Mouse (Mus musculus) layer of hippocampus, postnatal 25 days (tissue): Measurements from ENCODE around the gene Tmem184c. TPM values are rescaled to one million over a fixed set of nuclear protein-coding genes. Genes with fewer than 3 reads are reported as not detected.
A peak's percentile ranks its signal among the peaks of the same experiment; 100 is the strongest.

ENCODE experiments used
- DNase-seq, 2 experiments: peaks; one replicate each; pipeline ENCODE4 v3.0.0; 2022; ENCODE audit warnings: mixed read lengths in 2 of 2, low spot score in 1 of 2; ENCODE audit errors: extremely low spot score in 1 of 2
- total RNA-seq, 2 experiments: library from RNA; stranded (reverse); gene quantifications; 2 replicates each; pipeline ENCODE4 v1.2.3; 2021

Tmem184c gene
- total RNA-seq = 10 to 100 TPM; 62.9 to 68.5 TPM

DNA sequence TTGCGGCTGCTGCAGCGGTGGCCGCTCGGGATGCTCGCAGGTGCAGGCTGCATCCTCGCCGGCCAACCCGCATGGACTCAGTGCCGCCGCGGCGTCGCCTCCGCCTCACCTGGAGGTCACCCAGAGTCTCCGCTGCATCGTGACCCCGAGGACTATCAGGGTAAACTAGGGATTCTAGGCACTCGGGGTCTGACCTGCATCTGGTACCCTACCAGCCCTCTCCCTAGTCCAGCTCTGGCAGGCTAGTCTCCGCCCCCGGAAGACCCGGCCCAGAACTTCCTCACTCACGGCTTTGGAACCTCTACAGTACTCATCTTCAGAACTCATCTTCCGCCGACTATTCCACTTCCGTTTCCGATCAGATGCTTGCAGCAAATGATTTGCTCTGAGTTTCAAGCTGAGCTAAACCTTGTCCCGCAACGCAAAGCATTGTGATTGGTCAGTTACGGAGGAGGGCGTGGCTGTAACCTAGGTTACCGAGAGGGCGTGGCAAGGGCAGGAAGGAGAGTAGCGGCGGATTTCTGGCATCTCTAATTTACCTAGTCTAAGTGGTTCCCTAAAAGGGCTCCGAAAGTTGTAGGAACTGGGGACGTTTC lies at the start of gene Tmem184c:
Tmem184c (minus strand) TSS at position 325 of the 596 bp plus-strand sequence.
- peak; percentile 90 to 96 for DNase-seq

DNA sequence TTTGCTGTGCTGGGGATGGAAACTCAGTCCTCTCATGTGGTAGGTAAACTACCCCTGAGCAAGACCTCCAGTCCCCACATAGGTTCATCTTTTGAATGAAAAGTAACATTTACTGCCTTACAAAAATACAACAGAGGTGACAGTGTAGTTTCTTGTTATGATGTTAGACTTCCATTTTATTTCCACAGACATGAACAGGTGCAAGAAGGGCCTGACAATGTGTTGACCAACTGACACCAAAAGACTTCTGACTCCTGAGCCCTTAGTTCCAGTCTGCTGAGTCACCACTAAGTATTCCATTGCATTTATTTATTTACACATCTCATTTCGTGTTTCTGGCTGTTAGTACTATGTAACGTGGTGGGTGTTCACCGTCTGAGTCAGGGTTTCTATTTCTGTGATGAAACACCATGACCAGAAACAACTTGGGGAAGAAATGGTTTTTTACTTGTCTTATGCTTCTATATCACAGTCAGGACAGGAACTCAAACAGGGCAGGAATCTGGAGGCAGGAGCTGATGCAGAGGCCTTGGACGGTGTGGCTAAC lies 49.1 kb upstream of the Tmem184c start:
- no peak for DNase-seq

DNA sequence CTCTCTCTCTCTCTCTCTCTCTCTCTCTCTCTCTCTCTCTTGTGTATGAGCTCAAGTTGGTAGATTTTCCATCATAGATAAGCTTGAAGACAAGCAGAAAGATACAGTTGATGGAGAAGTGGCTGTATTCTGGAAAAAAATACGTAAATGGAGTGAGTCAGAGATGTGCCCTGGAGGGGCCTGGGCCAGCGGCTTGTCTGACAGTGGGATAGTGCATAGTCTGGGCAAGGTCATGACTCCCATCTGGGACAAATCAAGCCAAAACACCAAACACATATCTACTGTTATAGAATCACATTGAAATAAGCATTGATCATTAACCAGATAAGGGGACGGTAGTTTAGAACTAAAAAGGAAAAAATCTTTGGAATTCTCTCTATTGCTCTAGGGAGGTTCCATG lies 47.9 kb upstream of the Tmem184c start:
- DNase-seq = no peak

DNA sequence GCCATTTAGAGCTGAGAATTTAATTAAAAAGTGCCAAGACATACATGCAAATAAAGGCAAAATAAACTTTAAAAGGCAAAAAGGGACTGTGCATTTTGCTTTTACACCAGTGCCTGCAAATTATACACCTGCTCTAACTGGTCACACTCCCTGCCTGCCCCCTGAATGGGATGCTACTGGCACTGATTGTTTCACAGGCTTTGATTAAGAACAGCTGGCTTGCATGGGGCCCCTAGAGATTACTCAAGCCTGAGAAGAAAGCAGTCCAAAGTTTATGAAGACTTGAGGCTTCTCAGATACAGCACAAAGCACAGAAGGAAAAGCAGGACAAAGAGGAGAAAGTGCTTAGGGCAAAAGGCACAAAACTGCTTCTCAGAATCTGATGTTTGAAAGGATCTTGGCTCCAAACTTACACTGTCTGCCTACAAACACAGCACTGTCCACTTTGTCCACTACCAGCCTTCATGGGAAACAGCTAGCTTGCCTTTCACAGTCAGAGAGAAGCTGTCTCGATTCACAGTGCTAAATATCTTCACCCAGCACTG lies 40.2 kb upstream of the Tmem184c start:
- no peak for DNase-seq

DNA sequence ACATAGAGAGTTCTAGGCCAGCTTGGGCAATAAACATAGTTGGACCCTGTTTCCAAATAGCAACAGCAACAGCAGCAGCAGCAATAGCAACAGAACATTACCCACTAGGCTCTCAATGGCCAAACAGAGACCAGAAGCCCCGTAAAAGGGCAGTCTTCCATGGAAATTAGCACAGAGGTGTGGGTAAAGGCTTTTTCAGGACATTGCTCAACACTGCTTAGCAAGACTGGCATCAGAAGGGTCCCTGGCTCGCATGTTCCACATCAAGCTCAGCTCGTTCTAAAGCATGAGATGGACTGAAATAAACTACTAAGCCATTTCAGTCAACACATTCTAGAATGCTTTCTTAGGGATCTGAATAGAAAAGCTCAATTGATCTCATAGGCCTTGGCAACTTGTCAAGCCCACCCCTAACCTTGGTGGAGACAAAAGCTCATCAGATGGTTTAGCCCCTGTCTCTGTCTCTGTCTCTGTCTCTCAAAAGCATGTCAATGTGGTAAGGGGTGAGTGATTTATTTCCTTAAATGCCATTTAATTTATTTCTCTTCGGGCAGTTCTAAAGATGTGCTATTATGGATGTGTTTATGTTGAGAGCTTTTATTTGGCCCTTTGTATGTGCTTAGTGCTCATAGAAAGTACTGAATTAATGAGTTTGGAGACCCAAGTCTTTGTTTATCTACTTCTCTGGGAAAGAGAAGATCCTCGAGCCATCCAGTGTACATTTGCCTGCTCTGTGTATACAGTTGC lies 29.8 kb upstream of the Tmem184c start:
- DNase-seq = no peak

DNA sequence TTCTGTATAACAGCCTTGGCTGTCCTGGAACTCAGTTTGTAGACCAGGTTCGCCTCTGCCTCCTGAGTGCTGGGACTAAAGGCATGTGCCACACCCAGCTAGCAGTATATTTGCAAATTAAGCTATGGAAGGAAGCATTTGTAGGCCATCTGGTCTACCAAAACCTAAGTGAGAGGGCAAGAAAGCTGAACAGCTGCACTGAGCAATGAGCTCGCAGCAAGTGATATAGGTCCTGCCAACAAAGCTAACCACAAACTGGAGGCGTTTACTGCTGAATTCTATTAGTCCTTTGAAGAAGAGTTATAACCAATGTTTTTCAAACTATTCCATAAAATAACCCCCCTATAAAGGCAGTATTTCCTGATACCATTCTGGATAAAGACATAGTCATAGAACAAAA lies 27.1 kb upstream of the Tmem184c start:
- DNase-seq = no peak

DNA sequence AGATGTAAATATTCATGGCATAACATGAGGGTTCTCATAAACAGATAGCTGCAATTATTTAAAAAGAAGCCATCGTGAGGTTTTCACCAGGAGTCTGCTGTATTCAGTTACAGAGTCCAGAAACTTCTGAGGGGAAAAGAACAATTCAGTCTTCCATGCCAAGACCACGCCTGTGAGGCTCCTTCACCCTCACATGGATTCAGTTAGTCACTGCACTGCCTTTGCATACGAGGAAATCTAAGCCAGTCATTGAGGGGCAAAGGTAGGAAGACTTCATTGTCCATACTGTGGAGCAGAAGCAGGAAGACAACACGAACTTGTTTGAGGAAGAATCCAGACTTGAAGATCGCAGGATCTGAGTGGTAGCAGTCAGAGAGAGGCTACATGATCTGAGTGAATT lies 23.5 kb upstream of the Tmem184c start:
- DNase-seq = no peak

DNA sequence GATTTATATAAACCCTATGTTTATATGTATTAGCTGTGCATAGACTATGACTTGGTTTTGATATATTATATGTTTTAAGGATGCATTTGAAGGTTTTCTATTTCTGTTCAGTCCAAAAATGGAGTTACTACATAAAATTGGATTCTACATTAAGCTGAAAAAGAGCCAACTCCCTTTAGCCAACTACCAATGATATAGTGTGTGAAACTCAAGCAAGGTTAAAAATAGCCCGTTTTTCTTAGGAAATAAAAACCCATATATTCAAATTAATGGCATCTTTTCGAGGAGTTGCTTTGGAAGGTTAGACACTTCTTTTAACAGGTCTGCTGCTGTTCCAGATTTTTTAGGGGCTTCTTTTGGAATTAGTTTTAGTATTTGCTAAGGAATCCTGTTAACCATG lies 22.7 kb upstream of the Tmem184c start:
- no peak for DNase-seq

DNA sequence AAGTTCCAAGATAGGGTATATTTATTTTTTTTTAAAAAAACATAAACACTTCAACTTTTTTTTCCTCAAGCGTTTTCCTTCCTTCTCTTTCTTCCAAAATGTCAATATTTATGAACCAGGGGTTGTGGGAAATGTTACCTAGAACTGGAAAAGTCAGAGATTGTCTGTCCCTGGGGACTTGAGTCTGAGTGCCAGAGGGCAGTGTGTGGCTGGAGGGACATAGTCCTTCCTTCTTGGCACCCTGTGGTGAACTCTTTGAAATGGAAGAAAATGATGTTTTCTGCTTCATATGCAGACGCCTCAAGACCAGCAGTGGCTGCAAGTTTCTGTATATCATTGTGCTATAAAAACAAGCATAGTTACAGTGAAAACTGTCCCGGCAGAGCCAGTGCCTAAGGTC lies 20.2 kb upstream of the Tmem184c start:
- DNase-seq = no peak

DNA sequence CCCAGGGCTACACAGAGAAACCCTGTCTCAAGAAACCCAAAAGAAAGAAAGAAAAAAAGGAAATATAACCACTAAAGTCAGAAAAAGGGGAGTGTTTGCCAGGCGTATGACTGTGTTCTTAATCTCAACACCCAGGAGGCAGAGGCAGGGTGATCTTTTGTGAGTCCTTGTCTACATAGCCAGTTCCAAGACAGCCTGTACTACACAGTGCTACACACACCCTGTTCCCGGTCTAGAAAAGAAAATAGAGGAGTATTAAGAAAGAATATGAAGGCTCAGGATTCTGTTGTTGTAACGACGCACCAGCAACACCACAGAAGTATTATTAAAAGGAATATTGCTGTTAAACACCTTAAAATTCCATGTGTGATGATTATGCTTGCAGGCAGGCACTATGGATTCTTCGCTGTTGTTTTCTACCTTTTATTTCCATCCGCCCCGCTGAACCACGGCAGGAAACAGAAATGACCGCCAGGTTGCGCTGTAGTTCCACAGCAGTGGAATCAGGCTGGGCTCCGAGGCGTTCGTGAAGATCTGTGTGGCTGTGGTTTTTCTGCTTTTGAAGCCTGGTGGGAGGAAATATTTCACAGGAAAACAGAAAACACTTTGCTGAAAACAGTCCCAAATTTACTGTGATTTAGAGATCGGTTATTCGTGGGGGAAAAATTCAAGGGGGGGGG lies 19.5 kb upstream of the Tmem184c start:
- peak; percentile 75 to 93 for DNase-seq

DNA sequence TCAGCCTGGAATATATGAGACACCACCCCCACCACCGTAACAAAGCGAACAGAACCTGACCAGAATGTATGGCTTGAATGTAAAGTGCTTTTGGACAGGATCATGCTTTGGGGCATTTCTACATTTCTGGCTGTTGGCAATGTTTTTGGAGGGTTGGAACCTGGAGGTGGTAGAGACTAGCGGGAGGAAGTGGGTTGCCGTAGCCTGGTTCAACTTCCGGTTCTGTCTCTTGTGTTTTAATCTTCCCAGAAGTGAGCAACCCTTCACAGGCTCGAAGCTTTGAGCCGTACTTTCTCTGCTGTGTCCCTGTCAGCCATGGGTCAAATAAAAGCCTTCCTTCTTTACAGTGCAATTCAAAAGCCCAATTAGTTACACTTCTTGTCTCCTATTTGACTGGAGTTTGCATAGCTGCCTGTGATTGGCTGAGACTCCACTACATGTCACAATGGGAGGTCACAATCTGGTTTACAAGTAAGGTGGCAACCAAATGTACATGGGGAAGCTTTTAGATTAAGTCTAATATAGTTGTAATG lies 13.2 kb upstream of the Tmem184c start:
- DNase-seq = no peak

DNA sequence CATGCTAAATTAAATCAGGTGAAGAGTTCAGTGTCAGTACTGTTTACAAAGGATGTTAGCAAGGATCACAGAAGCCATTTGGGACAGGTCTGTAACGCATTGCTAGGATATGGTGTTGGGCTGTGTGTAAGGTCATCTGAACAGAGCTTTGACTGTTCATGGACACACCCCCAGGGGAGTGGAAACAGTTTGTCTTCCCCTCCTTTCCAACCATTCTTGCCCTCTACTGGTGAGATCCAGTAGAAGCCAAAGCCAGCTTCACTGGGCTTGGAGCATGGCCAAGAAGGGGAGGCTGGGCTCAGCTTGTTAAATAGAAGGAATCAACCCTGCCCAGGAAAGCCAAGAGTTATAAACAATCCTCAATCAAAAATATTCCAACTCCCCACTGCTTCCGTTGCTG lies 7.4 kb upstream of the Tmem184c start:
- peak in 1 of 2 experiments; percentile 13 for DNase-seq

DNA sequence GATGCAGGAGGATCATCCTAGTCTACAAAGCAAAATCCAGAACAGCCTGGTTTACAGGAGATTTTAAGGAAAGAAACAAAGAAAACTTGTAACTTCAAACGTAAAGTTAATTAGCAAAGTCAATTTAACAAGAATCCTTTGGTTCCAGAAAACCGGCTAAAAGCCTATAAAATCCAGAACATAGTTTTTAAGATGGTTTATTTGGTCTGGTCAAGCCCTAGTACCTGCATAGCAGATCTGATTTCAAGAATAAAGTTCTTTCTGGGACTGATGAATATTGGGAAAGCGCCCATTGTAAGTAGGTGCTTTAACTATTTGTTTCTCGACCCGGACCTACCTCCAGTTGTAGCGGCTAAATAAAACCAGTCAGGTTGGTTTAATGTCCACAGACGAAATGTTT lies 877 bp downstream of the Tmem184c start:
- no peak for DNase-seq

DNA sequence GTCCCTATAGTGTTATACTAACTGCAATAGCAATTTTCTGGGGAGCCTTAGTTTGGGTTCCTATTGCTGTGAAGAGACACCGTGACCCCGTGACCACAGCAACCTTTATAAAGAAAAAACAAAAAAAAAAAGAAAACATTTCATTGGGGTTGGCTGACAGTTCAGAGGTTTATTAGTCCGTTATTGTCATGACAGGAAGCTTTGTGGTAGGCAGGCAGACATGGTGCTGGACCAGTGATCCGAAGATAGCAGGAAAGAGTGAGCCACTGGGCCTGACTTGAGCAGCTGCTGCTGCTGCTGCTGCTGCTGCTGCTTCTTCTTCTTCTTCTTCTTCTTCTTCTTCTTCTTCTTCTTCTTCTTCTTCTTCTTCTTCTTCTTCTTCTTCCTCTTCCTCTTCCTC lies 26.3 kb downstream of the Tmem184c start:
- no peak for DNase-seq

DNA sequence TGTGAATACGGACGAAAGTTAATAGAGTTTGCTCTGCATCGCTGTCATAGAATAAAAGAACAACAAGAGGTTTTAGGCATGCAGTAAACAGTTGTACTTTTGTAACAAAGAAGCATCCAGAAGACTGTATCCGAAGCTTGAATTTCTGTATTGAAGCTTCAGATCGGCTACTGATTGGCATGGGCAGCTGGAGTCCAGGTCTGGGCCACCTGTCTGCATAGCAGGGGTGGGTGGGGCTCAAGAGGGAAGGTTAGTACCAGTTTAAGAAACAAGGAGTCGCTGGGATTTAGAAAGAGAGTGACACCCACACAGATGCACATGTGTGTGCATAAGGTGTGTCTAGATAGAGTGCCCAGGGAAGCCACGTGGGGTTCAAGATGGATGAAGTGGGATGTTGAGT lies 32.8 kb downstream of the Tmem184c start:
- DNase-seq = no peak

DNA sequence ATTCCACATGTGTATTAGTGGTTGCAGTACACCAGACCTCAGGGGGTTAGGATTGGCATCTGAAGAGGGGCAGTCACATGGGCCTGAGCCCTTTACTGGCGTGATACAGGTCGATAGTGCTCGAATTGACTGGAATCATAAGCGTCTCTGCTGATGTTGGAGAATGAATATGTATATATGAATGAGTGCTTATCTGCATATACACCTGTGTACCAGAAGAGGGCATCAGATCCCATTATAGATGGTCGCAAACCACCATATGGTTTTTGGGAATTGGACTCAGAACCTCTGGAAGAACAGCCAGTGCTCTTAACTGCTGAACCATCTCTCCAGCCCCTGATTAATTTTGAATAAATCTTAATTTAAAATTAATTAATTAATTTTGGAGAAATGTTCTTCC lies 36.3 kb downstream of the Tmem184c start:
- no peak for DNase-seq

DNA sequence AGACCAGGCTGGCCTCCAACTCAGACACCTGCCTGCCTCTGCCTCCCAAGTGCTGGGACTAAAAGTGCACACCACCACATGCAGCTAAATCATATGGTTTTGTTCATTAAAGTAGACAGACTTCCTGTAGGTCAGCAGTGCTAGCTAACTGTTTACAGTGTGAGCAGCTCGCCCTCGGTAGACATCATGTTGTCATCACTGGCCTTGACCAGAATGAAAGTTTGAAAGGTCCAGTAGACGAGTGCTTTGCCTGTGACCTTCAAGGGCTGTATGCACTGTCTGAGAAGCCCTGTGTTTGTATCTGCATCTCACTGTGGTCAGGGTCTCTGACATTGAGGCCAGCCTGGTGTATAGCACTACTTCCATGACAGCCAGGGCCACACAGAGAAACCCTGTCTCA lies 49.1 kb downstream of the Tmem184c start:
- no peak for DNase-seq

DNA sequence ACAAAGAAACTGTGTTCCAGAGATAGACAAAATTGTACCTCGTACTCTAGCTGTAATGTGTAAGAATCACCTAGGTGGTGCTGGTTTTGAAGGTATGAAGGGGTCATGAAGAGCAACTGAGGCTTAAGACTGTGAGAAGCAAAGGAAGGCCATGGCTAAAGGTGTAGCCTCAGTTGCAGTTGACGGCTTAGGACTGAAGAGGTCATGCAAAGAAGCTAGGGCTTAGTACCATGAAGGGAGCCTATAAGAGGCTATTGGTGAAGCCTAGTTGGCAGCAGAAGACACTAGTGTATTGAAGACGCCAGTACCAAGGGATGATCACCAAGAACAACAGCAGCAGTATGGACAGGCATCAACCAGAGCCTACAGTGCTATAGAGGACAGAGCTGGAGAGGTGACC lies 58.0 kb downstream of the Tmem184c start:
- no peak for DNase-seq

DNA sequence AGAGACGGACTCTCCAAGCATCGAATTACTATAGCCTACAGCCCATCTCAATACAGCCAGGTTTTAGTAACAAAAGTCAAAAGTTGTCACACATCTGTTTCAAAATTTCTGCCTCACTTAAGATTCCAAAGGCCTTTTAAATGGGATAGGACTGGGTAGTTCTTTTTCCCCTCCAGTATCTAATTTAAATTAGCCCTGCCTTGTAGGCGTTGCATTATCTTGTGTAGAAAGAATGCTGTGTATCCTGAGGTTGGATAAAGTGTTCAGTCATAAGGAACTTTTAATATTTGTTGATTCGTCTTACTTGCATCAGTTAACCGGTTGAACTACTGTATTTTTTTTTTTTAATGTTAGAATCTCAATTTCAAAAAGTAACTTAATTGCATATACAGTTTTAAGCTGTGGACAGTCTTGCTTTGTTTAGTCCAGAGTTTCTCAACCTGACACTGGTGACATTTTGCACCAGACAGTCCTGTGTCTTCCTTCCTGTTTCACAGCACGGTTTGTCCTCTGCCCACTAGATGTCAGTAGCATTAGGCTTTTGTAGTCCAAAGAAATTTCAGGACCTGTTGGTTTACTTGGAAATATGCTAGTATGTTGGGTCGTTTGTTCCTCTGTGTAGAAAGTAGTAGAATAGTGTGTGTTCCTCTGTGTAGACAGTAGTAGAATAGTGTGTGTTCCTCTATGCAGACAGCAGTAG lies 60.5 kb downstream of the Tmem184c start:
- DNase-seq = no peak

DNA sequence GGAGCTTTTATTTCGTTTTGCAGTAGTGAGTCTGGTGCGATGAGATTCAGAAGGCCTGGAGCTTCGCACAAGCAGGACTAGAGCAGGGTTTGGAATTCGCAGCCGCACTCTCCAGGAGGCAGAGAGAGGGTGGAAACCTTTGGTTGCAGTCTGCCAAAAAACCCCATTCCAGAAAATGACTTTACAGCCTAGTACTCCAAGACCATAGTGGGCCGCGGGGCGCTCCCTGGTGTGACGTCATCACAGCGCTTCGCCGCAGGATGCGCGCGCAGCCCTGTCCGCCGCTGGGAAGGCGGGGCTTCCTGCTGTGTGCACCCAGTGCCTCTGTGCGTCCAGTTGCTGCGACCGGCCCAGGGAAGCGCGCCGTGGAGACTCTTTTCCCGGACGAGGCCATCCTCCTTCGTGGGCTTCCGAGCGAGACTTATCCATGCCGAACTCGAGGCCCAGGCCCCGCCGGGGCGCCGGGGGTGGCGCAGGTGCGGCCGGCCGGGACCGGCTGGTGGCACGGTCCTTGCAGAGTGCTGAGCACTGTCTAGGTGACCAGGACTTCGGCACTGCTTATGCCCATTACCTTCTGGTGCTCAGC lies 61.3 kb downstream of the Tmem184c start, which contains the start of gene Prmt9:
Prmt9 (plus strand) TSS at position 277 of the 586 bp plus-strand sequence.
- DNase-seq = peak; percentile 93 to 94
